Mouse (Mus musculus) ES-Bruce4 (cell line): ENCODE data around the gene Cdk5. TPM values are rescaled to one million over a fixed set of nuclear protein-coding genes. Genes with fewer than 3 reads are reported as not detected.

Experiments used
- H3K27ac ChIP-seq: 2 replicates; pipeline ENCODE4 v1.5.1; 2012; ENCODE audit warnings: low read length, inconsistent platforms; ENCODE audit not compliant: insufficient read depth
- H3K27me3 ChIP-seq: 2 replicates; pipeline ENCODE4 v1.6.1; 2012; ENCODE audit warnings: mild to moderate bottlenecking, low read length, inconsistent platforms; ENCODE audit not compliant: control insufficient read depth, poor library complexity, insufficient read depth, severe bottlenecking
- H3K36me3 ChIP-seq: 2 replicates; pipeline ENCODE4 v1.6.1; 2012; ENCODE audit warnings: inconsistent platforms, mild to moderate bottlenecking, low read length, moderate library complexity; ENCODE audit not compliant: control insufficient read depth, poor library complexity, insufficient read depth, severe bottlenecking
- H3K4me1 ChIP-seq: one replicate; pipeline ENCODE4 v1.8.1; 2011; ENCODE audit warnings: low read length; ENCODE audit not compliant: control insufficient read depth, insufficient read depth
- H3K4me3 ChIP-seq: 2 replicates; pipeline ENCODE4 v1.5.1; 2011; ENCODE audit warnings: low read depth, mild to moderate bottlenecking, low read length
- H3K9ac ChIP-seq: 2 replicates; pipeline ENCODE4 v1.6.1; 2012; ENCODE audit warnings: low read depth, mild to moderate bottlenecking, inconsistent platforms; ENCODE audit not compliant: poor library complexity, severe bottlenecking
- H3K9me3 ChIP-seq: replicated peaks from 2 replicates; pipeline ENCODE4 v1.6.1; 2012; ENCODE audit warnings: mild to moderate bottlenecking, low read length, inconsistent platforms; ENCODE audit not compliant: control insufficient read depth, poor library complexity, insufficient read depth, severe bottlenecking
- CTCF ChIP-seq: IDR thresholded peaks from one replicate; pipeline ENCODE4 v1.8.1; 2011; ENCODE audit warnings: low read depth, low read length
- EP300 ChIP-seq: IDR thresholded peaks from 2 replicates; pipeline ENCODE4 v1.6.1; 2011; ENCODE audit warnings: low read depth, low read length; ENCODE audit not compliant: insufficient read depth
- POLR2A ChIP-seq: IDR thresholded peaks from one replicate; pipeline ENCODE4 v1.8.1; 2011; ENCODE audit warnings: low read length; ENCODE audit not compliant: insufficient read depth
- polyA plus RNA-seq: library from polyadenylated mRNA; stranded (reverse); fragments of >200 nt; gene quantifications from 2 replicates; pipeline ENCODE4 v1.2.4, GENCODE M21; 2011; ENCODE audit warnings: low read depth; ENCODE audit not compliant: missing spikeins, insufficient read depth, insufficient read length

Cdk5 gene
- polyA plus RNA-seq, 1 experiment: 34.0 TPM

- H3K36me3 ChIP-seq: no peaks in the 10 kb centered on the region; the same call in 1 of the 2 replicates
- H3K9ac ChIP-seq: no peak overlapping the region
Measured at GRCm38 (mm10) chr5:24441187-24441586, 17.9 kb upstream of the Cdk5 start.

GRCm38 (mm10) chr5:24433993-24434392 lies 10.7 kb upstream of the Cdk5 start:
- no peaks in the 10 kb centered on the region for H3K27me3 ChIP-seq
- no peak overlapping the region for H3K9ac ChIP-seq
- TF ChIP-seq POLR2A: no peak
- no peak for TF ChIP-seq CTCF
- no peak for TF ChIP-seq EP300
- H3K4me3 ChIP-seq: 0 out of 2 replicates have a peak overlapping the region, but pooled peaks have one; percentile 9
- no peaks in the 10 kb centered on the region for H3K9me3 ChIP-seq
- peaks cover 9% of the 10 kb centered on the region for H3K36me3 ChIP-seq
- H3K4me1 ChIP-seq: no peaks in the 10 kb centered on the region
- no peak overlapping the region for H3K27ac ChIP-seq

More at GRCm38 (mm10) chr5:24441187-24441586, 17.9 kb upstream of the Cdk5 start:
- TF ChIP-seq POLR2A (no peak), CTCF (no peak), EP300 (no peak)
- Histone ChIP-seq H3K27me3 (no peaks in the 10 kb centered on the region), H3K4me3 (no peak overlapping the region), H3K27ac (no peak overlapping the region), H3K4me1 (peaks cover 2% of the 10 kb centered on the region), H3K9me3 (no peaks in the 10 kb centered on the region)

GRCm38 (mm10) chr5:24428596-24428995 lies 5.3 kb upstream of the Cdk5 start:
- Histone ChIP-seq H3K4me3 (peak overlapping the region; percentile 58), H3K9me3 (no peaks in the 10 kb centered on the region), H3K36me3 (peaks cover 9% of the 10 kb centered on the region), H3K27ac (no peak overlapping the region), H3K27me3 (no peaks in the 10 kb centered on the region), H3K4me1 (peaks cover 10% of the 10 kb centered on the region), H3K9ac (peak overlapping the region; percentile 30)
- no peak for TF ChIP-seq EP300
- no peak for TF ChIP-seq POLR2A
- no peak for TF ChIP-seq CTCF

DNA sequence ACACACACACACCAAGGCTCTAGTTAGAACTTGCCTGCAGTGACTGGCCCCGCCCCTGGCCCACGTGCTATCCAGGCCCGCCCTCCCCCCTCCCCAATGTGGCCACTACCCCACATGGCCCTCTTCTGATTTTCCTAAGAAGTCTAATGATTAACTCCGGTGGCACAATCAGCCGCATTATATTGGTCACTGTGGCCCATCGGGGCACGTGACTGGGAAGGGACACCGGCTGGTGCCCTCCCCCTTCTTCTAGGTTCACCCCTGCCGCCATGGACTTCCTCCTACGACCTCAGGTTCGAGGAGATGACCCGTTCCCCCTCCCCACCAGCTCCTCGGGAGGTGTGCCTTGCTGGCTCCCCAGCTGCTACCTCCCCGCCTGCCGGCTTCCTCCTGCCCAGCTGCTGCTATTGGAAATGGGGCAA lies 4.7 kb upstream of the Cdk5 start:
- peak overlapping the region; percentile 30 for H3K9ac ChIP-seq
- no peaks in the 10 kb centered on the region for H3K27me3 ChIP-seq
- peaks cover 5% of the 10 kb centered on the region; the same call in 1 of the 2 replicates for H3K36me3 ChIP-seq
- TF ChIP-seq POLR2A (no peak), CTCF (no peak), EP300 (no peak)
- no peak overlapping the region for H3K27ac ChIP-seq
- H3K4me3 ChIP-seq: peak overlapping the region; percentile 58
- no peaks in the 10 kb centered on the region for H3K9me3 ChIP-seq
- H3K4me1 ChIP-seq: peaks cover 10% of the 10 kb centered on the region

DNA sequence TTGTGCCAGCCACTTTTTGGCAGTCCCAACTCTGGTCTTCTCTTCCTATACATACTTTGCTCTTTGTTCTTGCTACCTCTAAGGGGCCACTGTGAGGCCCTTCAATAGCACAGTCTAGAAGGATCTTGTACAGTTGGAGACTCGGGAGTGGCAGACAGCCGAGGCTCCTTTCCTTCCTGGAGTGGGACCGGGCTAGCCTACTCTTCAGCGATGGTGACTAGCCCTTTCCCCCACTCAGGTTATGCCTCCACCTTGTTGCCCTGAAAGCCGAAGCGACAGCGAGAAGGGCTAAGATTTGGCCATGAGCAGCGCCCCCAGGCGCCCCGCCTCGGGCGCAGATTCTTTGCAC lies 3.9 kb upstream of the Cdk5 start:
- Histone ChIP-seq H3K27ac (peak overlapping the region; percentile 11; the same call in 1 of the 2 replicates), H3K4me1 (peaks cover 10% of the 10 kb centered on the region), H3K9ac (no peak overlapping the region), H3K36me3 (peaks cover 5% of the 10 kb centered on the region; the same call in 1 of the 2 replicates), H3K27me3 (no peaks in the 10 kb centered on the region), H3K9me3 (no peaks in the 10 kb centered on the region), H3K4me3 (no peak overlapping the region)
- TF ChIP-seq CTCF: peak; percentile 5
- no peak for TF ChIP-seq POLR2A

DNA sequence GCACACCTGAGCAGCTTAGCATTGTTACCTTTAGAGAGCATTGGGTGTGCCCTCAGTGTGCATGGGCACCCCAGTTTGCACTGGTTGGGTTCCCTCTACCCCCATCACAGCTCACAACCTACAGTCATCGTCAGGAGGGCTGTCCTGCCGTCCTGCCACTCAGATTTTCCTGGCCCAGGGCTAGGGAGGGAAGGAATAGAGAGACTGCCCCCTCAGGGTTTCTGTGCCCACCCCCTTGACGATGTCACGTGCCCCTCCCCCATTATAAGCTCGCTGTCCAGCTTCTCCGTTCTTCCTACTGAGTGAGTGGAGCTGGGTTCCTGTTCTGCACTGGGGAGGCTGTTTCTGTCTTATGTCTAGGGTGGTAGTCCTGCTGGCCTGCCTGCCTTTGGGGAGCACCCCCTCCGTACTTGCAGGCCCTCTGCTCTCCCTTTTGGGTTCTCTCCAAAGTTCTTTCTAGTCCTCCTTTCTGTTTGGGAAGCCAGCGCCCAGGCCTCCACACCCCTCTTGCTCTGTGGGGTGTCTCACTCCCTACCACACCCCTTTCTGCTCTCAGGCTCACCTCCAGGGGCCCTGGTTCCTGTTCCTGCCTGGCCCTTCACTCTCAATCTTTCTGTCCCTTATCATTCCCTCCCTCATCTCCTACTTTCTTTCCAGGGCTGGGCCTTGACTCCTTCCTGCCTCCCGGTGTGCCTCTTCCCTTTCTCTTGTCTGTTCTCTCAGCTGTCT lies 3.4 kb upstream of the Cdk5 start:
- Histone ChIP-seq H3K9ac (no peak overlapping the region), H3K4me1 (peaks cover 10% of the 10 kb centered on the region), H3K27ac (peak overlapping the region; percentile 11; the same call in 1 of the 2 replicates), H3K27me3 (no peaks in the 10 kb centered on the region), H3K4me3 (no peak overlapping the region), H3K9me3 (no peaks in the 10 kb centered on the region), H3K36me3 (peaks cover 5% of the 10 kb centered on the region; the same call in 1 of the 2 replicates)
- no peak for TF ChIP-seq CTCF
- TF ChIP-seq EP300: no peak
- TF ChIP-seq POLR2A: no peak
